In genomic region chrX:170019954-170020689, GRCm38 (mm10) we compare ENCODE assay signal across 8 mouse cellular contexts. TPM values are rescaled to one million over a fixed set of nuclear protein-coding genes. Genes with fewer than 3 reads are reported as not detected.
A peak's percentile ranks its signal among the peaks of the same experiment; 100 is the strongest.
DNase-seq lines count a peak whose midpoint lies in the region; ATAC-seq lines count a peak whose summit lies in the region.
"Not testable (repeated sequence)": the region's sequence is repeated elsewhere in the genome, so short reads cannot be mapped to it uniquely, and the experiment has no call there.

No protein-coding gene starts in this region.

- peaks cover 52% of the 10 kb centered on the region for H3K36me3 ChIP-seq in liver, embryonic 15.5 days (replicated peaks)
- H3K36me3 ChIP-seq in neural tube, embryonic 12.5 days: peaks cover 34% of the 10 kb centered on the region
- H3K36me3 ChIP-seq in splenic B cell, adult 2 months (ENCODE audit: control insufficient read depth, insufficient read depth, low read length, poor library complexity, severe bottlenecking): peaks cover 23% of the 10 kb centered on the region

- not testable (repeated sequence) for H3K9me3 ChIP-seq in liver, embryonic 15.5 days (replicated peaks)
- H3K9me3 ChIP-seq in neural tube, embryonic 12.5 days: peaks cover 34% of the 10 kb centered on the region

- DNase-seq in 3T3-L1 (ENCODE audit: low read depth, low spot score): peak; percentile 89
- peak; percentile 89 for DNase-seq in adrenal gland, adult 8-10 months
- DNase-seq in embryo, embryonic 11 days: peak; percentile 54
- DNase-seq in heart, adult 18-20 months: peak; percentile 89 to 100
- DNase-seq in kidney, postnatal 14 days: peak; percentile 98
- DNase-seq in splenic B cell, adult 2 months (ENCODE audit: low read depth, low spot score): peak; percentile 97

- not testable (repeated sequence) for H3K4me3 ChIP-seq in liver, embryonic 15.5 days (replicated peaks); neural tube, embryonic 12.5 days

- not testable (repeated sequence) for H3K27ac ChIP-seq in liver, embryonic 15.5 days (replicated peaks)
- 0 out of 2 replicates have a peak overlapping the region, but pooled peaks have one; percentile 1 for H3K27ac ChIP-seq in neural tube, embryonic 12.5 days

- 50% methylated on average over 14 of the region's 14 CpGs for WGBS in liver, embryonic 15.5 days (ENCODE audit: insufficient replicate concordance)
- 61% methylated on average over 14 of the region's 14 CpGs for WGBS in neural tube, embryonic 12.5 days

- H3K4me1 ChIP-seq in liver, embryonic 15.5 days (replicated peaks); neural tube, embryonic 12.5 days: not testable (repeated sequence)

- not testable (repeated sequence) for H3K27me3 ChIP-seq in liver, embryonic 15.5 days; neural tube, embryonic 12.5 days (replicated peaks); splenic B cell, adult 2 months (ENCODE audit: control insufficient read depth, insufficient read depth, low read length, poor library complexity, severe bottlenecking)

- not testable (repeated sequence) for H3K9ac ChIP-seq in liver, embryonic 15.5 days; neural tube, embryonic 12.5 days

- not testable (repeated sequence) for H3K4me2 ChIP-seq in liver, embryonic 15.5 days; neural tube, embryonic 12.5 days (replicated peaks)

- ATAC-seq in liver, embryonic 15.5 days (ENCODE audit: insufficient read depth): 0 out of 2 replicates have a peak, but pooled peaks have one; percentile 2
- not testable (repeated sequence) for ATAC-seq in neural tube, embryonic 12.5 days (ENCODE audit: low FRiP score, low read depth)

RNA-seq across cellular contexts. Expression of gene Gm21887, which starts 10.7 kb away (rescaled TPM):
- 100 to 1,000 TPM; 122 to 338 (median 214) TPM for total RNA-seq in adrenal gland, adult 8-10 months (2022)
- 10 to 100 TPM; 43.1 to 43.4 TPM for total RNA-seq in heart, adult 18-20 months (2021)
- 66.4 and 85.9 TPM in 2 replicates for polyA plus RNA-seq in liver, embryonic 15.5 days (2015; fragmentation: Nextera tagmentation; extraction: Ambion mirVana)
- 240 and 361 TPM in 2 replicates for polyA plus RNA-seq in neural tube, embryonic 12.5 days (2016; fragmentation: Nextera tagmentation; extraction: Ambion mirVana)
